Mouse (Mus musculus) kidney, postnatal 0 days (tissue): ENCODE measurements at regions not wholly inside any gene's neighbourhood (a gene's known extent, or its start where the extent isn't known, plus 50 kb on each side); places are given as distances from the start of the nearest gene placed in this dataset.

Source experiments
- ATAC-seq: fragments of 200-750 bp; cut with Nextera tagmentation; replicated peaks from 2 replicates; pipeline ENCODE4 v1.8.0; 2017; ENCODE audit warnings: low read depth, moderate number of reproducible peaks, moderate TSS enrichment, moderate library complexity; ENCODE audit not compliant: low FRiP score
- DNase-seq: peaks from one replicate; pipeline ENCODE4 v3.0.0-alpha.2; 2016; ENCODE audit warnings: low spot score
- H3K27ac ChIP-seq: fragments of 300-500 bp; sonication (generic); 2 replicates; pipeline ENCODE4 v1.5.1; 2014; ENCODE audit warnings: mild to moderate bottlenecking
- H3K27me3 ChIP-seq: fragments of 300-500 bp; sonication (generic); 2 replicates; pipeline ENCODE4 v1.6.1; 2014; ENCODE audit warnings: low read length, mixed read lengths; ENCODE audit not compliant: insufficient read depth
- H3K36me3 ChIP-seq: fragments of 300-500 bp; sonication (generic); 2 replicates; pipeline ENCODE4 v1.6.1; 2014; ENCODE audit warnings: low read length, mixed read lengths; ENCODE audit not compliant: insufficient read depth
- H3K4me1 ChIP-seq: fragments of 300-500 bp; sonication (generic); replicated peaks from 2 replicates; pipeline ENCODE4 v1.6.1; 2014; ENCODE audit warnings: antibody characterized with exemption, low read length, mixed read lengths; ENCODE audit not compliant: insufficient read depth
- H3K4me2 ChIP-seq: fragments of 300-500 bp; sonication (generic); 2 replicates; pipeline ENCODE4 v1.6.1; 2014; ENCODE audit warnings: mild to moderate bottlenecking, low read length, moderate library complexity, mixed read lengths
- H3K4me3 ChIP-seq: fragments of 300-500 bp; sonication (generic); replicated peaks from 2 replicates; pipeline ENCODE4 v1.5.1; 2014; ENCODE audit warnings: low read depth, low read length
- H3K9ac ChIP-seq: fragments of 300-500 bp; sonication (generic); 2 replicates; pipeline ENCODE4 v1.6.1; 2014; ENCODE audit warnings: low read depth, low read length
- H3K9me3 ChIP-seq: fragments of 300-500 bp; sonication (generic); replicated peaks from 2 replicates; pipeline ENCODE4 v1.6.1; 2016; ENCODE audit warnings: low read length, inconsistent platforms, mixed read lengths
- CTCF ChIP-seq: IDR thresholded peaks from 2 replicates; pipeline ENCODE4 v1.5.1; 2016; ENCODE audit warnings: antibody characterized with exemption, low read depth, mild to moderate bottlenecking, moderate library complexity
- WGBS: fragments of 180-500 bp; shearing (Covaris S2); extraction: QIAGEN DNeasy Blood & Tissue Kit; methylation state at CpG from one replicate; pipeline ENCODE4 v1.1.7; 2014; 5-methylcytosine and 5-hydroxymethylcytosine counted together

- Histone ChIP-seq H3K9ac (no peak overlapping the region), H3K4me3 (no peak overlapping the region), H3K27me3 (no peaks in the 10 kb centered on the region), H3K4me2 (no peak overlapping the region), H3K4me1 (no peaks in the 10 kb centered on the region), H3K27ac (no peak overlapping the region), H3K36me3 (no peaks in the 10 kb centered on the region), H3K9me3 (no peaks in the 10 kb centered on the region)
- TF ChIP-seq CTCF = peak; percentile 53
- 81% methylated on average over 3 of the region's 3 CpGs for WGBS
- ATAC-seq = no peak
- peak; percentile 32 for DNase-seq
These were observed 607.0 kb upstream of the Dpp10 start for GRCm38 (mm10) chr1:124652251-124652861.

- Histone ChIP-seq H3K27ac (no peak overlapping the region), H3K4me1 (no peaks in the 10 kb centered on the region), H3K27me3 (no peaks in the 10 kb centered on the region), H3K36me3 (no peaks in the 10 kb centered on the region), H3K4me3 (no peak overlapping the region), H3K9ac (no peak overlapping the region), H3K9me3 (no peaks in the 10 kb centered on the region), H3K4me2 (no peak overlapping the region)
- DNase-seq (no peak), ATAC-seq (no peak)
- TF ChIP-seq CTCF = no peak
These were observed 589.9 kb upstream of the Dpp10 start for GRCm38 (mm10) chr1:124635246-124635768.

- ATAC-seq (no peak), DNase-seq (no peak)
- Histone ChIP-seq H3K27ac (no peak overlapping the region), H3K9me3 (no peaks in the 10 kb centered on the region), H3K4me1 (no peaks in the 10 kb centered on the region), H3K27me3 (no peaks in the 10 kb centered on the region), H3K4me3 (no peak overlapping the region), H3K36me3 (no peaks in the 10 kb centered on the region), H3K4me2 (no peak overlapping the region), H3K9ac (no peak overlapping the region)
- no peak for TF ChIP-seq CTCF
These were observed 584.7 kb upstream of the Dpp10 start for GRCm38 (mm10) chr1:124630084-124630483.

- ATAC-seq = no peak
- Histone ChIP-seq H3K9me3 (no peaks in the 10 kb centered on the region), H3K36me3 (no peaks in the 10 kb centered on the region), H3K27ac (no peak overlapping the region), H3K9ac (no peak overlapping the region), H3K27me3 (no peaks in the 10 kb centered on the region), H3K4me1 (no peaks in the 10 kb centered on the region), H3K4me2 (no peak overlapping the region), H3K4me3 (no peak overlapping the region)
- 89% methylated on average over 1 of the region's 1 CpGs for WGBS
- TF ChIP-seq CTCF = no peak
- no peak for DNase-seq
These were observed 539.3 kb upstream of the Dpp10 start for GRCm38 (mm10) chr1:124584620-124585019.
